Mouse (Mus musculus): ENCODE data around the gene Klhl10. TPM values are rescaled to one million over a fixed set of nuclear protein-coding genes. Genes with fewer than 3 reads are reported as not detected.
A peak's percentile ranks its signal among the peaks of the same experiment; 100 is the strongest.

The Klhl10 gene
- polyA plus RNA-seq, 1 experiment from 2014 or later: 0.62 TPM

GRCm38 (mm10) chr11:100484461-100484860 is 42.7 kb downstream of the Klhl10 start:
- no peaks in the 10 kb centered on the region for H3K9me3 ChIP-seq (replicated peaks)
- H3K36me3 ChIP-seq: peaks cover 100% of the 10 kb centered on the region
- no peak overlapping the region for H3K4me3 ChIP-seq
- DNase-seq (ENCODE audit: low spot score): no peak
- no peaks in the 10 kb centered on the region for H3K27me3 ChIP-seq (ENCODE audit: low read depth, poor library complexity, severe bottlenecking)
- 95% methylated on average over 3 of the region's 3 CpGs for WGBS
- H3K4me1 ChIP-seq: no peaks in the 10 kb centered on the region
- no peak overlapping the region for H3K27ac ChIP-seq (replicated peaks)

- H3K4me3 ChIP-seq: no peak overlapping the region
- H3K27me3 ChIP-seq (ENCODE audit: low read depth, poor library complexity, severe bottlenecking): no peaks in the 10 kb centered on the region
- WGBS: 90% methylated on average over 8 of the region's 8 CpGs
- no peak overlapping the region for H3K27ac ChIP-seq (replicated peaks)
- peaks cover 100% of the 10 kb centered on the region for H3K36me3 ChIP-seq
- no peaks in the 10 kb centered on the region for H3K4me1 ChIP-seq
- DNase-seq (ENCODE audit: low spot score): peak; percentile 25
- no peaks in the 10 kb centered on the region for H3K9me3 ChIP-seq (replicated peaks)
Observed at GRCm38 (mm10) chr11:100485801-100486538, 44.3 kb downstream of the Klhl10 start.

GRCm38 (mm10) chr11:100490951-100491350 is 49.2 kb downstream of the Klhl10 start:
- H3K27ac ChIP-seq (replicated peaks): no peak overlapping the region
- no peak overlapping the region for H3K4me3 ChIP-seq
- 93% methylated on average over 6 of the region's 6 CpGs for WGBS
- H3K9me3 ChIP-seq (replicated peaks): no peaks in the 10 kb centered on the region
- peaks cover 99% of the 10 kb centered on the region for H3K36me3 ChIP-seq
- no peak for DNase-seq (ENCODE audit: low spot score)
- no peaks in the 10 kb centered on the region for H3K27me3 ChIP-seq (ENCODE audit: low read depth, poor library complexity, severe bottlenecking)
- H3K4me1 ChIP-seq: no peaks in the 10 kb centered on the region

- WGBS: 95% methylated on average over 12 of the region's 12 CpGs
- no peak for DNase-seq (ENCODE audit: low spot score)
- Histone ChIP-seq H3K36me3 (peaks cover 99% of the 10 kb centered on the region), H3K4me3 (no peak overlapping the region), H3K27ac (replicated peaks) (no peak overlapping the region), H3K27me3 (ENCODE audit: low read depth, poor library complexity, severe bottlenecking) (no peaks in the 10 kb centered on the region), H3K4me1 (no peaks in the 10 kb centered on the region), H3K9me3 (replicated peaks) (no peaks in the 10 kb centered on the region)
Observed at GRCm38 (mm10) chr11:100493771-100494170, 52.1 kb downstream of the Klhl10 start.

GRCm38 (mm10) chr11:100500241-100500640 is 58.5 kb downstream of the Klhl10 start:
- Histone ChIP-seq H3K36me3 (peaks cover 100% of the 10 kb centered on the region), H3K4me3 (no peak overlapping the region)

GRCm38 (mm10) chr11:100500651-100501050 is 58.9 kb downstream of the Klhl10 start:
- DNase-seq (ENCODE audit: low spot score): no peak
- WGBS: 74% methylated on average over 7 of the region's 7 CpGs
- Histone ChIP-seq H3K9me3 (replicated peaks) (no peaks in the 10 kb centered on the region), H3K36me3 (peaks cover 100% of the 10 kb centered on the region), H3K4me1 (peaks cover 24% of the 10 kb centered on the region), H3K4me3 (no peak overlapping the region), H3K27ac (replicated peaks) (peak overlapping the region; percentile 78), H3K27me3 (ENCODE audit: low read depth, poor library complexity, severe bottlenecking) (no peaks in the 10 kb centered on the region)

More at GRCm38 (mm10) chr11:100500241-100500640, 58.5 kb downstream of the Klhl10 start:
- no peaks in the 10 kb centered on the region for H3K27me3 ChIP-seq (ENCODE audit: low read depth, poor library complexity, severe bottlenecking)
- H3K4me1 ChIP-seq: peaks cover 24% of the 10 kb centered on the region
- no peaks in the 10 kb centered on the region for H3K9me3 ChIP-seq (replicated peaks)
- H3K27ac ChIP-seq (replicated peaks): 0 out of 2 replicates have a peak overlapping the region, but pooled peaks have one; percentile 78
- 78% methylated on average over 3 of the region's 3 CpGs for WGBS
- no peak for DNase-seq (ENCODE audit: low spot score)

GRCm38 (mm10) chr11:100501321-100501720 is 59.6 kb downstream of the Klhl10 start:
- Histone ChIP-seq H3K27me3 (ENCODE audit: low read depth, poor library complexity, severe bottlenecking) (no peaks in the 10 kb centered on the region), H3K27ac (replicated peaks) (peak overlapping the region; percentile 78), H3K4me3 (no peak overlapping the region), H3K36me3 (peaks cover 100% of the 10 kb centered on the region), H3K4me1 (peaks cover 24% of the 10 kb centered on the region), H3K9me3 (replicated peaks) (no peaks in the 10 kb centered on the region)
- 8% methylated on average over 6 of the region's 6 CpGs for WGBS
- DNase-seq (ENCODE audit: low spot score): peak; percentile 72

- no peak for DNase-seq (ENCODE audit: low spot score)
- H3K36me3 ChIP-seq: peaks cover 99% of the 10 kb centered on the region
- H3K27ac ChIP-seq (replicated peaks): no peak overlapping the region
- no peak overlapping the region for H3K4me3 ChIP-seq
- H3K9me3 ChIP-seq (replicated peaks): no peaks in the 10 kb centered on the region
- H3K4me1 ChIP-seq: peaks cover 24% of the 10 kb centered on the region
- H3K27me3 ChIP-seq (ENCODE audit: low read depth, poor library complexity, severe bottlenecking): no peaks in the 10 kb centered on the region
- WGBS: 92% methylated on average over 12 of the region's 12 CpGs
Observed at GRCm38 (mm10) chr11:100504990-100505660, 63.4 kb downstream of the Klhl10 start.

- H3K27ac ChIP-seq (replicated peaks): no peak overlapping the region
- no peaks in the 10 kb centered on the region for H3K9me3 ChIP-seq (replicated peaks)
- H3K4me3 ChIP-seq: no peak overlapping the region
- H3K27me3 ChIP-seq (ENCODE audit: low read depth, poor library complexity, severe bottlenecking): no peaks in the 10 kb centered on the region
- H3K36me3 ChIP-seq: peaks cover 99% of the 10 kb centered on the region
- H3K4me1 ChIP-seq: peaks cover 18% of the 10 kb centered on the region
- 94% methylated on average over 8 of the region's 8 CpGs for WGBS
- no peak for DNase-seq (ENCODE audit: low spot score)
Observed at GRCm38 (mm10) chr11:100505997-100506396, 64.3 kb downstream of the Klhl10 start.

Small RNA genes lying within 50 kb of the gene (microRNA-seq; reads per million reads assigned to microRNA genes)
- gene Gm27374 (not detected), gene Mir7116 (0.90 reads per million)

Other genes with a start within 250 kb of the Klhl10 start
- gene Krt9, start 248.7 kb upstream of the Klhl10 start, polyA plus RNA-seq (2016; fragmentation: Nextera tagmentation; extraction: Ambion mirVana): not detected in 2 replicates
- 1.0 and 1.2 TPM in 2 replicates for gene Krt14, start 234.4 kb upstream of the Klhl10 start, polyA plus RNA-seq (2016; fragmentation: Nextera tagmentation; extraction: Ambion mirVana)
- not detected in 2 replicates for gene Krt16, start 193.0 kb upstream of the Klhl10 start, polyA plus RNA-seq (2016; fragmentation: Nextera tagmentation; extraction: Ambion mirVana)
- gene Krt17, start 180.9 kb upstream of the Klhl10 start, polyA plus RNA-seq (2016; fragmentation: Nextera tagmentation; extraction: Ambion mirVana): 0.12 and 0.16 TPM in 2 replicates
- not detected in 2 replicates for gene Krt42, start 172.0 kb upstream of the Klhl10 start, polyA plus RNA-seq (2016; fragmentation: Nextera tagmentation; extraction: Ambion mirVana)
- gene Eif1, start 122.0 kb upstream of the Klhl10 start, polyA plus RNA-seq (2016; fragmentation: Nextera tagmentation; extraction: Ambion mirVana): 1,709 and 1,814 TPM in 2 replicates
- gene Gast, start 107.5 kb upstream of the Klhl10 start, polyA plus RNA-seq (2016; fragmentation: Nextera tagmentation; extraction: Ambion mirVana): 0.56 TPM in 1 of 2 replicates, not detected in the other
- gene Hap1, start 85.8 kb upstream of the Klhl10 start, polyA plus RNA-seq (2016; fragmentation: Nextera tagmentation; extraction: Ambion mirVana): 36.6 and 40.2 TPM in 2 replicates
- 32.4 and 41.8 TPM in 2 replicates for gene Jup, start 44.2 kb upstream of the Klhl10 start, polyA plus RNA-seq (2016; fragmentation: Nextera tagmentation; extraction: Ambion mirVana)
- gene P3h4, start 27.1 kb upstream of the Klhl10 start, polyA plus RNA-seq (2016; fragmentation: Nextera tagmentation; extraction: Ambion mirVana): 23.4 and 26.8 TPM in 2 replicates
- gene Fkbp10, start 26.2 kb upstream of the Klhl10 start, polyA plus RNA-seq (2016; fragmentation: Nextera tagmentation; extraction: Ambion mirVana): 44.6 and 49.7 TPM in 2 replicates
- 115 and 120 TPM in 2 replicates for gene Nt5c3b, start 109 bp upstream of the Klhl10 start, polyA plus RNA-seq (2016; fragmentation: Nextera tagmentation; extraction: Ambion mirVana)
- 6.9 and 8.2 TPM in 2 replicates for gene Klhl11, start 30.8 kb downstream of the Klhl10 start, polyA plus RNA-seq (2016; fragmentation: Nextera tagmentation; extraction: Ambion mirVana)
- gene Acly, start 86.1 kb downstream of the Klhl10 start, polyA plus RNA-seq (2016; fragmentation: Nextera tagmentation; extraction: Ambion mirVana): 312 and 380 TPM in 2 replicates
- 1.9 and 2.3 TPM in 2 replicates for gene Ttc25, start 103.7 kb downstream of the Klhl10 start, polyA plus RNA-seq (2016; fragmentation: Nextera tagmentation; extraction: Ambion mirVana)
- 17.7 and 22.6 TPM in 2 replicates for gene Cnp, start 133.0 kb downstream of the Klhl10 start, polyA plus RNA-seq (2016; fragmentation: Nextera tagmentation; extraction: Ambion mirVana)
- gene Nkiras2, start 177.3 kb downstream of the Klhl10 start, polyA plus RNA-seq (2016; fragmentation: Nextera tagmentation; extraction: Ambion mirVana): 101 and 112 TPM in 2 replicates
- 268 and 304 TPM in 2 replicates for gene Dnajc7, start 178.3 kb downstream of the Klhl10 start, polyA plus RNA-seq (2016; fragmentation: Nextera tagmentation; extraction: Ambion mirVana)

Data from midbrain, embryonic 10.5 days (tissue).